ENCODE assay signal across 9 mouse cellular contexts in the genomic region with DNA sequence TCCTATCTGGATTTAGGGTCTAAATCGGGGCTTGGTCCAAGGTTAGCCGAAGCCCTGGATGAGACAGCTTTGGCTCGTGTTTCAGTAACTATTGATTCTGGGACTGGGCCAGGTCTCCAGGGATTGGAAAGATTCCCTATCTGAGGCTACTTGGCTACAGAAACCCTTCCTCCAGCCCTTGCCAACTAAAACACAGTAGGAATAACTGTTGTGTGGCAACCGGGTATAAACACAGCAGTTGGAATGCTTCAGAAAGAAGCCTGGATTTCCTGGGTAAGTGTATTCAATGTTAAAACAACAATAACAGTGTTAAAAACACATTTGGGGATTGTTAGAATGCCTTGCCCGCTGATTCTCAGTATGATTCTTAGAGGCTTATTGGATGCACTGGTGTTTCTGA.
DNase-seq lines count a peak whose midpoint lies in the region; ATAC-seq and TF ChIP-seq lines count a peak whose summit lies in the region.
"Had no signal": no experiment of that assay in that cellular context is flagged by ENCODE, and none has a peak within 500 bp of the region (broad histone marks: within the 10 kb centered on the region; RNA-seq: fewer than 3 reads in every experiment).

No protein-coding gene starts in this region.

- H3K4me1 ChIP-seq in hindbrain, embryonic 13.5 days (replicated peaks): peaks cover 14% of the 10 kb centered on the region
- peaks cover 15% of the 10 kb centered on the region for H3K4me1 ChIP-seq in hindbrain, embryonic 10.5 days (replicated peaks)
- no peaks in the 10 kb centered on the region for H3K4me1 ChIP-seq in hindbrain, postnatal 0 days (ENCODE audit: insufficient read depth, low read length)
- H3K4me1 ChIP-seq in lung, embryonic 15.5 days: no peaks in the 10 kb centered on the region
- H3K4me1 ChIP-seq in intestine, postnatal 0 days (replicated peaks; ENCODE audit: control insufficient read depth, insufficient read depth, low read length): no peaks in the 10 kb centered on the region

- no peak overlapping the region for H3K4me3 ChIP-seq in hindbrain, embryonic 13.5 days
- no peak overlapping the region for H3K4me3 ChIP-seq in hindbrain, embryonic 10.5 days
- H3K4me3 ChIP-seq in hindbrain, postnatal 0 days (ENCODE audit: low read length): no peak overlapping the region
- H3K4me3 ChIP-seq in lung, embryonic 15.5 days: no peak overlapping the region
- no peak overlapping the region for H3K4me3 ChIP-seq in intestine, postnatal 0 days (ENCODE audit: low read depth, low read length)

- no peaks in the 10 kb centered on the region for H3K36me3 ChIP-seq in hindbrain, embryonic 13.5 days
- no peaks in the 10 kb centered on the region for H3K36me3 ChIP-seq in hindbrain, embryonic 10.5 days
- H3K36me3 ChIP-seq in hindbrain, postnatal 0 days (ENCODE audit: insufficient read depth, low read length): no peaks in the 10 kb centered on the region
- H3K36me3 ChIP-seq in lung, embryonic 15.5 days: no peaks in the 10 kb centered on the region
- H3K36me3 ChIP-seq in intestine, postnatal 0 days (ENCODE audit: control insufficient read depth, insufficient read depth): no peaks in the 10 kb centered on the region

- no peak for DNase-seq in hindbrain, embryonic 10.5 days (ENCODE audit: low spot score)
- peak; percentile 52 for DNase-seq in adrenal gland, postnatal 10 days
- DNase-seq in gastrocnemius, adult 18-20 months (ENCODE audit: low spot score): peak; percentile 68
- peak; percentile 68 for DNase-seq in hindbrain, postnatal 0 days (ENCODE audit: low spot score)
- DNase-seq in MN1 (ENCODE audit: low spot score): no peak

- no peaks in the 10 kb centered on the region for H3K9me3 ChIP-seq in hindbrain, embryonic 13.5 days
- H3K9me3 ChIP-seq in hindbrain, embryonic 10.5 days: no peaks in the 10 kb centered on the region
- H3K9me3 ChIP-seq in hindbrain, postnatal 0 days (ENCODE audit: low read length): no peaks in the 10 kb centered on the region
- no peaks in the 10 kb centered on the region for H3K9me3 ChIP-seq in lung, embryonic 15.5 days
- H3K9me3 ChIP-seq in intestine, postnatal 0 days (ENCODE audit: control insufficient read depth): no peaks in the 10 kb centered on the region

- no peak for TF ChIP-seq CTCF in hindbrain, postnatal 0 days (IDR thresholded peaks at IDR 0.05; ENCODE audit: low read depth)
- TF ChIP-seq CTCF in intestine, postnatal 0 days (IDR thresholded peaks at IDR 0.05; ENCODE audit: low read depth): no peak

- H3K27ac ChIP-seq in hindbrain, embryonic 13.5 days: peak overlapping the region; percentile 10; the same call in 1 of the 2 replicates
- H3K27ac ChIP-seq in hindbrain, embryonic 10.5 days: no peak overlapping the region
- no peak overlapping the region for H3K27ac ChIP-seq in hindbrain, postnatal 0 days
- no peak overlapping the region for H3K27ac ChIP-seq in lung, embryonic 15.5 days
- no peak overlapping the region for H3K27ac ChIP-seq in intestine, postnatal 0 days (ENCODE audit: low read depth, low read length)
- H3K27ac ChIP-seq: liver, embryonic 14.5 days had no signal

- H3K27me3 ChIP-seq in hindbrain, embryonic 13.5 days: no peaks in the 10 kb centered on the region
- no peaks in the 10 kb centered on the region for H3K27me3 ChIP-seq in hindbrain, embryonic 10.5 days (ENCODE audit: insufficient read depth, poor library complexity, severe bottlenecking)
- no peaks in the 10 kb centered on the region for H3K27me3 ChIP-seq in hindbrain, postnatal 0 days (ENCODE audit: insufficient read depth, low read length)
- no peaks in the 10 kb centered on the region for H3K27me3 ChIP-seq in lung, embryonic 15.5 days
- H3K27me3 ChIP-seq in intestine, postnatal 0 days (replicated peaks; ENCODE audit: control insufficient read depth, insufficient read depth, low read length): no peaks in the 10 kb centered on the region

- 60% methylated on average over 5 of the region's 5 CpGs for WGBS in hindbrain, embryonic 13.5 days
- 63% methylated on average over 5 of the region's 5 CpGs for WGBS in hindbrain, embryonic 10.5 days
- whole genome bisulfite sequencing in hindbrain, postnatal 0 days: 29% methylated on average over 5 of the region's 5 CpGs
- WGBS in lung, embryonic 15.5 days: 43% methylated on average over 5 of the region's 5 CpGs
- 58% methylated on average over 5 of the region's 5 CpGs for WGBS in intestine, postnatal 0 days

- ATAC-seq in hindbrain, embryonic 13.5 days (ENCODE audit: low FRiP score): peak; percentile 32; the same call in 1 of the 2 replicates
- no peak for ATAC-seq in hindbrain, postnatal 0 days
- ATAC-seq in lung, embryonic 15.5 days (ENCODE audit: borderline replicate concordance, extremely low read depth, low FRiP score, low TSS enrichment): peak; percentile 57
- no peak for ATAC-seq in intestine, postnatal 0 days

- no peak overlapping the region for H3K9ac ChIP-seq in hindbrain, embryonic 13.5 days
- H3K9ac ChIP-seq in hindbrain, postnatal 0 days (replicated peaks; ENCODE audit: low read length): no peak overlapping the region
- no peak overlapping the region for H3K9ac ChIP-seq in lung, embryonic 15.5 days
- no peak overlapping the region for H3K9ac ChIP-seq in intestine, postnatal 0 days (ENCODE audit: low read depth, low read length)
- H3K9ac ChIP-seq: liver, embryonic 14.5 days had no signal

- H3K4me2 ChIP-seq in hindbrain, embryonic 13.5 days: no peak overlapping the region
- no peak overlapping the region for H3K4me2 ChIP-seq in hindbrain, postnatal 0 days (ENCODE audit: low read depth, low read length)
- H3K4me2 ChIP-seq in lung, embryonic 15.5 days: no peak overlapping the region
- H3K4me2 ChIP-seq in intestine, postnatal 0 days (replicated peaks; ENCODE audit: low read depth): no peak overlapping the region

Comparison
In these comparisons a context has a peak if more than half of its experiments do, and no peak if none do; other contexts are left out.
1. ATAC-seq: peak in hindbrain, embryonic 13.5 days (single experiment) and lung, embryonic 15.5 days (single experiment); none in hindbrain, postnatal 0 days (single experiment) and intestine, postnatal 0 days (single experiment).
2. DNase-seq: peak in adrenal gland, postnatal 10 days (single experiment), gastrocnemius, adult 18-20 months (single experiment) and hindbrain, postnatal 0 days (single experiment); none in hindbrain, embryonic 10.5 days (single experiment) and MN1 (single experiment).